Mouse (Mus musculus) spleen, adult 18-20 months (tissue): ENCODE results near the gene Nkx2-1.

Source experiments
- DNase-seq, 2 experiments: peaks; one replicate each; pipeline ENCODE4 v3.0.0; 2022; ENCODE audit warnings: mixed read lengths in 2 of 2

The Nkx2-1 gene

GRCm38 (mm10) chr12:56521106-56521840 is 15.4 kb downstream of the Nkx2-1 start:
- DNase-seq = no peak

DNA sequence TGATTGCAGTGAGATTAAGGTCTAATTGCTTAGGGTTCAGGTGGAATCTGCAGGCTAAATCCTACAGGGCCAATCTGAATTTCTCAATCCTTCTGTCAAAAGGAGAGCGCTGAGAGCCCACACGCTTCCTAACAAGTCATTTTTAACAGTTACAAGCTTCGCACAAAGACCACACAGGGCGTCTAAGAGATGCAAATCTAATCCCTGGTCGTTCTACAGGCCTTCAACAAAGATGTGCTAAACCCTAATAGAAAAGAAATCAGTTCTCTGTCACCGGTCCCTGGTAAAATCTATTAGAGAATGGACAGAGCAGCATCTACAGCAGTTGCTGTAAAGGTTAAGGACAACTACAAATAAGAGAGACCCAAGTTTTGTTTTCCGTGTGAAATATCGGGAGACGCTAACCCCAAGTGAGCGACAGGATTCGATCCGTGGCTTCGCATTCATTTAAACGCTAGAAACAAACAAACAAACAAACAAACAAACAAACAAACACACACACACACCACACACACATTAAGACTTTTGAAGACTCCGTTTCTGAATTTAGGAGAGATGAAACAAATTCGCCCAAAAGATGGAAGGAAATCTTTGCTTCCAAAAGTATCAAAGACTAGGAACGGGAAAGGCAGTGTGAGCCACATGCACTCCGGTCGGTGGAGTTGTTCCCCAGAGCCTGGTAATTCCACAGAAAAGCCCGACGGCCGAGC is 16.2 kb downstream of the Nkx2-1 start:
- no peak for DNase-seq

DNA sequence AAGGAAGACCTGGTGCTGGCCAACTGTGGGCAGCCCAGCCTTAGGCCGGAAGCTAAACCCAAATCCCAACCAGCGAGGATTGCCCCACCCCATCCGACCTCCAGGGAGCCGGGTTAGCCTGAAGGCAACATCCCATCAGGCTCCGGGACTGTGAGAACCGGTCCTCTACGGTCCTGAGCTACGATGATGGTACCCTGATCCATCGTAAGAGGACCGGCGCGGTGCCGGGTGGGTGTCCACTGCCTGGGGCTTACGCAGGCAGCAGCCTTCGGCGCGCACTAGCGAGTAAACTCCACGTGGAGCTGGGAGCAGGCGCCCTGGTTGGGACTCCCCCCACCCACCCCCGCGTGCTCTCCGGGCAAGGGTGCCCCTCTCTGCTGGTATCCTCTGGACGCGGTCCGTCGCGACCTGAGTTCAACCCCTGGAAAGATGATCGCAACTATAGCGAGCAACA is 16.9 kb downstream of the Nkx2-1 start:
- no peak for DNase-seq

- no peak for DNase-seq
Observed at GRCm38 (mm10) chr12:56519071-56519737, 17.5 kb downstream of the Nkx2-1 start.

DNA sequence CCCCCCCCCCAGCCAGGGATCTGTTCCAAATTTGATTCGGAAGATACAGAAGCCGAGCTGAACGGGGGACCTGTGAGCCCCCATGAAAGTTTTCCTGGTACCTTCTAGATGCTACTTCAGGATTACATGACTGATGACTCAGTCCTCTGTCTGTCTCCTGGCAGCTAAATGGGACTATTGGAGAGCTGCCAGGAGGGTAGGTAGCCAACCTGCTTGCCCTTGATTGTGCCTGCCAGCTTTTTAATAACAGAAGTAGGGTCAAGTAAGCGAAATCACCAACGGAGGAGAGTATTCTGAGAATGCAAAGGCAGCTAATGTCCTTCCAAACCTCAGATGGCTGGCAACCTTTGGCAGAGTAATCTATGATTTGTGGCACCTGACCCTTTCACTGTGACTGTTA is 18.5 kb downstream of the Nkx2-1 start:
- DNase-seq = no peak

- no peak for DNase-seq
Observed at GRCm38 (mm10) chr12:56514831-56515230, 21.9 kb downstream of the Nkx2-1 start.

GRCm38 (mm10) chr12:56508413-56508812 is 28.3 kb downstream of the Nkx2-1 start:
- DNase-seq = no peak

DNA sequence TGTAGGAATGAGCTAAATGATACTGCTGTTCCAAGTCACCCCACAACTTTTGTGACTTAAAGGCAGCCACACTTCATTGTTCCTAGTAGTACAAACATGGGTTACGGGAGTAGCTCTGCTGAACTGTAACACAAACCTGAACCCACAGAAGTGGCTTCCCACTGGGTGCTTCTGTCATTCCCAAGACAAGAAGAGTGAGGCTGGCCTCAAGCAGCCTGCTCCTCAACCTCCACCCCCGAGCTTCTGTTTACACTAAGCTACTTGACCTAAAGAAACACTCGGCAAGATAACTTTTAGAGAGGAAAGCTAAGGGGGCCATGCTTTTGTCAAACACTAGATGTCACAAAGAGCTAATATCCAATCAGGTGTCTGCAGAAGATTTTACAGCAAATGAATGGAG is 49.7 kb downstream of the Nkx2-1 start:
- DNase-seq = no peak

GRCm38 (mm10) chr12:56482606-56483005 is 54.1 kb downstream of the Nkx2-1 start:
- DNase-seq = no peak
